8 mouse cellular contexts compared by ENCODE assay signal in genomic region chr6:127617258-127618025, GRCm38 (mm10). TPM values are rescaled to one million over a fixed set of nuclear protein-coding genes. Genes with fewer than 3 reads are reported as not detected.
A peak's percentile ranks its signal among the peaks of the same experiment; 100 is the strongest.
DNase-seq lines count a peak whose midpoint lies in the region; ATAC-seq lines count a peak whose summit lies in the region.

No protein-coding gene starts in this region.

- H3K27ac ChIP-seq in heart, embryonic 13.5 days (replicated peaks), result no peak overlapping the region

- peaks cover 2% of the 10 kb centered on the region; the same call in 1 of the 2 replicates for H3K4me1 ChIP-seq in heart, embryonic 13.5 days

- ATAC-seq in heart, embryonic 13.5 days (ENCODE audit: extremely low read depth, insufficient number of reproducible peaks, low FRiP score, low TSS enrichment), result no peak

- DNase-seq in gastrocnemius, adult 18-20 months (ENCODE audit: low spot score), result peak; percentile 10
- DNase-seq in gastrocnemius, adult 8-10 months (ENCODE audit: low spot score in 2 of 2), result no peak
- peak; percentile 9 to 20 for DNase-seq in B cell, adult 2 months
- DNase-seq in cerebellum, adult 9-11 months, result peak; percentile 9
- DNase-seq in layer of hippocampus, postnatal 14 days (ENCODE audit: low spot score in 2 of 2), result peak; percentile 62 to 67
- DNase-seq in mesoderm, embryonic 11.5 days (ENCODE audit: low read depth, low spot score), result peak; percentile 59
- peak; percentile 68 for DNase-seq in testis, postnatal 10 days (ENCODE audit: low spot score)

- no peaks in the 10 kb centered on the region for H3K36me3 ChIP-seq in heart, embryonic 13.5 days

- WGBS in heart, embryonic 13.5 days, result 29% methylated on average over 10 of the region's 10 CpGs

- H3K9ac ChIP-seq in heart, embryonic 13.5 days, result peak overlapping the region; percentile 48; the same call in 1 of the 2 replicates

- peak overlapping the region; percentile 29; the same call in 1 of the 2 replicates for H3K4me3 ChIP-seq in heart, embryonic 13.5 days

- H3K27me3 ChIP-seq in heart, embryonic 13.5 days (replicated peaks), result no peaks in the 10 kb centered on the region; the same call in 1 of the 2 replicates

- no peaks in the 10 kb centered on the region for H3K9me3 ChIP-seq in heart, embryonic 13.5 days

- H3K4me2 ChIP-seq in heart, embryonic 13.5 days, result peak overlapping the region; percentile 54

RNA-seq across cellular contexts. Expression of gene Cracr2a, which starts 56.3 kb away (rescaled TPM):
- under 1 TPM; 0.12 to 0.27 TPM for total RNA-seq in gastrocnemius, adult 18-20 months (2021)
- under 1 TPM; 0.10 to 0.38 (median 0.22) TPM for total RNA-seq in gastrocnemius, adult 8-10 months (2022)
- 1.2 and 1.3 TPM in 2 replicates for polyA plus RNA-seq in heart, embryonic 13.5 days (2015; fragmentation: Nextera tagmentation; extraction: Ambion mirVana)
- total RNA-seq in layer of hippocampus, postnatal 14 days (2021), result 1 to 10 TPM; 1.3 to 1.6 TPM

Comparison
In these comparisons a context has a peak if more than half of its experiments do, and no peak if none do; other contexts are left out.
1. DNase-seq: peak in gastrocnemius, adult 18-20 months (single experiment), B cell, adult 2 months (2 of 2), cerebellum, adult 9-11 months (single experiment), layer of hippocampus, postnatal 14 days (2 of 2), mesoderm, embryonic 11.5 days (single experiment) and testis, postnatal 10 days (single experiment); none in gastrocnemius, adult 8-10 months (0 of 2).